Mouse (Mus musculus): ENCODE results near the gene Tox4.

Tox4 gene

DNA sequence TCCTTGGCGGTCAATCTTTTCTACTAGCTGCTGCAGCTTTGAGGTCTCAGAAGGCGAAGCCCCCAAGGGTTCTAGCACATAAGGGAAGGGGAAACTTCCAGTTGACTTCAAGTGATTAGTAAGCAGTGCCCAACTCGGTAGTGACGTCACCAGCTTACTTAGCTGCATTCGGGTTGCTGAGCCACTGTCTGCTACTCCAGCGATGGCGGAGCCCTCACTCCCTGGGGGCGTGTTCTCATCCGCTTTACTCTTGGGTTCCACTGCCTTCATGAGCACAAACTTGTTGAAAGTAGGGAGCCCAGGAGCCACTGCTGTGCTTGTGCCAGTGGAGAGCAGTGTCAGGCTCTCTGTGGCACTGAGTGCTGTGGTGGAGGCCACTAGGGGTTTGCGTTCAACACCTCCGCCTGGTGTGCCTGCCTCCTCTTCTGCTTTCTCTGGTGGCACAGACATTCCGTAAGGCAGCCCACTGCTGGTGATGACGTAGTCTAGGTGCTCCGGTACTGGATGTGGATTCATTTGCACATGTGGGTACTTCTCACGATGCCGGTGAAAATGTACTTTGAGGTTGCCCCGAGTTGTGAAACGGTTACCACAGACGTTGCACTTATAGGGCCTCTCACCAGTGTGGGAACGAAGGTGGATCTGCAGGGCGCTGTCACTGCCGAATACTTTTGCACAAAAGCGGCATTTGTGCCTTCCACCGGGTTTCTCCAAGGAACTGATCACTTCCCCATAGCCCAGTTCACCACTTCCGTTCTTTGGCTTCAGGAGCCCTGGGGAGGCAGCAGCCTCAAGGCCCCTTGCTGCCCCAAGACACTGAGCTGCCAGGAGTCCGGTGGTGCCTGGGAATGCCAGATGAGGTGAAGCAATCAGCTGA is 35.2 kb downstream of the Tox4 start:
- no peak for DNase-seq (ENCODE audit: low spot score in 2 of 2)

DNA sequence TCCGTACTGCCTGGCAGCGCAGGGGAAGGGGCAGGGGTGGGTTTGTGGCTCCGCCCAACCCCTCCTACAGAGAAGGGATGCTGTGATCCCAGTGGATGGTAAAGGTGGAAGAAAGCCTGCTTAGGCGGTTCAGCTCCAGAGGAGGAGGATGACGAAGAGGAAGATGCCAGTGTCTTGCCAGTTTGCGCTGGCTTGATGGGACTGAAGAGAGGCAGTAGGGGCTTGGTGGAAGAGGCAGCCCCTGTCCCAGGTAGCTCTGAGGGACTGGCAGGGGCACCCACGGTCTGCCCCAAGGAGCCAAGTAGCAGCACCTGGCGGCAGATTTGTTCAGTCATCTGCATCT is 35.8 kb downstream of the Tox4 start:
- DNase-seq (ENCODE audit: low spot score in 2 of 2): no peak

DNA sequence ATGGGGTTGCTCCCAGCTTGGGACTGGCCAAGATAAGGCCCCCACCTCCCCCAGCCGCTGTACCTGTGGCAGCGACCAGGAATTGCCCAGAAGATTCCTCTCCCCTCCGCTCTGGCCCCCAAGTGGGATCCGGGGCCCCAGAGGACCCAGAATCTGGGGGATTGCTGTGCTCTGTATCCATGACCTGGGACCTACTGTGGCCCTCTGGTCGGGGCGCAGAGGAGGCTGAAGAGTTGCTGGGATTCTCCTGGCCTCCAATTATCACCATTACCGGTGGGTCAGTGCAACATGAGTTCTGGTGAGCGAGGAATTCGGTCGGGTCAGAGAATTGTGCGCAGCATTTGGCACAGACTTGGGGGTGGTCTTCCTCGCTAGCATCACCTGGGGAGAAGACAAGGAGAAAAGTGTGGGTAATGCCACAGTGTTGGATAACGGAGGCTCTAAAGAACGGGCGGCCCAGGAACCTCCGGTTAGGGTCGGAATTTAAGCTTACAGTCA is 36.4 kb downstream of the Tox4 start:
- DNase-seq (ENCODE audit: low spot score in 2 of 2): no peak

DNA sequence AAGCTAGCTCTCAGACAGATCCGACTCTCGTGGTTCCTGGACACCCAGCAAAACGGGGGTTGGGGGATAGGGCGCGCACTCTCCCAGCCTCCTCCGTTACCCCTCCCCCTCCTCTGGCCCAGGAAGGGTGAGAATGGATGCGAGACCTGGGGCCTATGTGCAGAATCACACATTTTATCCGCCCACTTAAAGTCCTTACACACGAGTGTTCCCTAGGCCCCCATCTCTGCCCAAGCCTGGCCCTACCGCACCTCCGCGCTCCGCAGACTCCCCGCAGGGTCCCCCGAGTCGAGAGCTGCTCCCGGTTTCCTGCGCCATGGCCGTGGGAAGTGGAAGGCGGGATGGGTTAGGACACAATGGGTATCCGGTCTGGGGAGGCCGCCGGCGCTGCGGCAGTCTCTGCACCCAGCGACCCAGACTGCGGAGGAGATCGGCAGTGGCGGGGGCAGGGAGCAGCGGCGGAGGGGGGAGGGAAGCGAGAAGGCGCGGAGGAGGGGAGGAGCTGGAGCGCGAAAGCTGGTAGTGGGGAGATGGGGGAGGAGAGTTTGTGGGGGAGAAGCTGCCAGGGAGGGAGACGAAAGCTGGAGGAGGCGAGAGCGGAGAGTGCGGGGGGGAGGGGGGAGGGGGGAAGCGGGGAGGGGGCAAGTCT is 37.0 kb downstream of the Tox4 start:
- DNase-seq (ENCODE audit: low spot score in 2 of 2): peak; percentile 53 to 73

DNA sequence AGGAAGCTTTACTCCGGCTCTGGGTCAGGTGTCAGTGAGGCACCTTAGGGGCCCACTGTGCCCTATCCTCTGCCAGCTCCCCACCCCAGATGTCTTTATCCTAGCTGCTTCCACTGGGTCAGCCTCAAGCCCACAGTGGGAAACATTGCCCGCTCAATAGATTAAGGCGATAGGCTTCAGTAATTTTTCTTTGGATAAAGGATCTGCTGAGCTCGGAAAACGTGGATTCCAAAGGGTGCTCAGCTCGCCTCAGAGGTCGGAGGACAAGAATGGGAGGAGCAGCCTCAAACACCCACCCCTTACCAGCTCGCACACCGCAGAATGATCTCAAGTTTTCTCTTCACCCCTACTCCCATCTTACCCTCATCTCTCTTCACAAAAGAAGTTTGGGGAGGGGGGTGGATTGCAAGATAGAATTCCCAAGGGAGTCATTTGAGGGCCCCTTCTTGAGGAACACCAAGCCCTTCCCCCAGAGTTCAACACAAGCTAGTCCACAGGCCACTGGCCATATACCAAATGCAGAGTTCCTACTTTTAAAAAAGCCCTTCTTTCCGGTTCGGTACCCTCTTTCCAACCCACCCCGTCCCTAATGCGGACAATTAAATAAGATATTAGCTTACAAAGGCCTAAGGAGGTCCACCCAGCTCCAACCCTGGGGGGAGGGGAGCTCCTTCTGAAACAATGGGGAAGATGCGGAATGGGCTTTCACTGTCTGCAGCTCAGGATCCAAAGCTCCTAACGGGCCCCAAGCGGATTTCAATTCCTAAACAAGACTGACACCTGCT is 37.7 kb downstream of the Tox4 start:
- DNase-seq (ENCODE audit: low spot score in 2 of 2): no peak

DNA sequence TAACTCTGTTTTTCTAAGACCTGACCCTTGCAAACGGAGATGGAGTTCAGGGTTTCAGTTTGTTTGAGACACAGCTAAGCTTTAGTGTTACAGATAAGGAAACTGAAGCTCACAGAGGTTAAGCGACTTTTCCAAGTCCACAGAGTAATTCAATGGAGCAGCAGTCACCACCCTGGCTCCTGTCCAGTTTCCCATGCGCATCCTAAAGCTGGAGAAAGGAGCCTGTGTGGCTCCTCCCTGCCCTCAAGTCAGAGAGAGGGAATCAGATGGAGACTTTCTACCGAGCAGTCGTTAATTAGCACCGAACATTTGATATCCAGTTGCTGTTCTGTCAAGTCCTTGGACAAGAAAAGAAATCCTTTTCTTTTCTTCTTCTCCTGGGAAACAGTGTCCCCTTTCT is 40.4 kb downstream of the Tox4 start:
- no peak for DNase-seq (ENCODE audit: low spot score in 2 of 2)

DNA sequence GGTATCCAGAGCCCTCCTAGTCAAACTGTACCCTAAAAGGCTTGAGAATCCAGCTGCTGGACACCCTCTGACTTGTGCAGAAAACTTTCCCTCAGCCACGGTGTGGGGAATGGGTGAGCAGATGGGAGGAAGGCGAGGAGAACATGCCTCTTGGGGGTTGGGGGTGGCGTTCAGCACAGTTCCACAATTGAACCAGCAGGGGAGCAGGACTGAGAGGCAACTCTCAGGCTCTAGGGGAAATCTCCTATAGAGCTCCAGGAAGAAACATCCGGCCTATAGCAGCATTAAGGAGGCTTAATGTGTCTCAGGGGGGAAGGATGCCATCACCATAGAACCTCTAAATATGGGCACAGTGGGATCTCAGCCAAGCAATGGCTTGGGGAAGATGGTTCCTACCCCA is 46.9 kb downstream of the Tox4 start:
- DNase-seq (ENCODE audit: low spot score in 2 of 2): no peak

DNA sequence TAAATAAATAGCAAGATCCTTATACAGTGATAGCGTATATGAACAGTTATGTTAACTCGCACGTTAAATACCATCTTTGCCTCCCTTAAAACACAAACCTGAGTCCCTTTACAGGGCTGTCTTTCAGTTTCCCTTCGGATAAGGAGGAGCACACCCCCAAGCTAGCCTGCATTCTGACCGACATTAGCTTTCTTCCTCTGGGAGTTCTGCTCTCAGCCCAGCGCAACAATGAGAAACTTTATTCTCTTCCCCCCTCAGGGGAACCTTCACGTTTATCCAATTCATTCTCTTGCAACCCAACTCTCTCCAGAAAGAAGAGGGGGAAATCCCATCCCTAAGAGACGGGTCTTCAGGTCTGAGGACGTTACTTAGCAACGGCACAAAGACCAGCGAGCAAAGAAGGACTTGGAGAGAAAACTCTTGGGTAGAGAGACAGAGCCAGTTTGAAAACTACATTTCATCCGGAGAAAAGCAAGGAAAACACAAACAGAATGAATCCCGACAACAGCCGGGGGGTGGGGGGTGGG is 48.5 kb downstream of the Tox4 start:
- no peak for DNase-seq (ENCODE audit: low spot score in 2 of 2)

DNA sequence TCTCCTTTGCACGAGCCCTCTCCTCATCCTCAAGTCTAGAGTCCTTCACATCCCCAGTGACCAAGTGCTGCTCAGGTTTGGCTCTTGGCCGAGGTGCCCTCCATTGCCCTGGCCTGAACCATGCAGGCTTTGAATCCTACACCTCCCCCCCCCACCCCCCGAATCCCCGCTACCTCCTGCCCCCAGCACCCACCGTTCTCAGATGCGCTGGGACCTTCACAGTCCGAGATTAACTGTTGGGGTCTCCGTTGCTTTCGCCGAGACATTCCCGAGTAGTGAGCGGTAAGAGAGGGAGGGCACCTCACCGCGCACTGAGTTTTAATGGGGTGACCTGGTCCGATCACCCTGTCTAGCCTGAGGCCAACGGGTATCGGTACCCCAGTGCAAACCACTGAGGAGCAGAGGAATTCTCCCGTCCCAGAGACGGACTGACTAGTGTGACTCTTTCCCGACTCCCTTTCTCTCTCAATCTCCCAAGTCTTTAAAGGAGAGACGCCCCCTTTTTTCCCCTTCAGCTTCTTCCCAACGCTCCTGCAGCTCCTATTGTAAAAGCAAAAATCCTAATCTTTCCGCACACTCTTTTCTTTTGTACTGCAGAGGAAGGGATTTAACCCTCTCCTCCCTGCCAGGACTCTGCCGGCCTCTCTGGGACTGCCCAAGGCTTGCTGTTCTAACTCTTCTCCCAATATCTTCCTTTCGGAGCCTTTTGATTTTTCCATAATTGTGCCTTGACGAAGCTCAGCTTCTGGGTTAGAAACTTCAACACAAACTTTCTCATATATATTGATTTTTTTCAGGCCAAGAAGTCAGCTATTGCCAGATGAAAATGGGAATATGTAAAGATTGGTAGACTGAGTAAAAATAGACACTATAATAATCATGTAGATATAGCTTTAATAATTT is 49.2 kb downstream of the Tox4 start, which contains the start of gene Sall2:
Gene Sall2, minus strand, starts transcription at position 853 of the 903 bp plus-strand sequence.
- DNase-seq (ENCODE audit: low spot score in 2 of 2): no peak

DNA sequence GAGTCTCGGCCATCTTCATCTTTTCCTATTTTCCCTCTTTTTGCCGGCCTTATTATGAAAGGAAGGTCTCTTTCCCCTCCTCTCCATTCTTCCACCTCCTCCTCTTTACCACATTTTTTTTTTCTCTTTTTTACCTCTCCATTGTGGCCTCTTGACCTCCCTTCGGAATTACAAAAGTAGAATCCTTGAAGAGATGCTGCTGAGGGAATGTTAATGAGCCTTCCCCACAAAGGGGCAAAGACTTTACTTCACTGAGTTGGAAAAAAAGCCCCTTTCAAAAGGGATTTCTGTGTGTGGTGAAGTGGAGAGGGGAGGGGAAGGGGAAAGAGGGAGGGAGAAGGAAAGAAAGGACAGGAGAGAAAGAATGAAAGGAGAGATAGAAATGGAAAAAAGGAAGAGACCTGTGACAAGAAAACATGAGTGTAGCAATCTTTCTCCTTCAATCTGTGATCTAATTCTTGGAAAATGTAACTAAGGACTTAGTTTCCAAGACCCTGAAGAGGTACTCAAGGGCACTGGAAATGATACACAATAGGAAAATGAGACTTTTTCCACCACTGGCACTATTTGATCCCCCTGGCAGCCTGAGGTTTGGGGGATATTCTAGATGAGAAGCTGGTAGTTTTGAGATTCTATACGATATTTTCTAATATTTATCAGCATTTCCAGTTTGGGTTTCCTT is 52.3 kb downstream of the Tox4 start:
- DNase-seq (ENCODE audit: low spot score in 2 of 2): no peak

DNA sequence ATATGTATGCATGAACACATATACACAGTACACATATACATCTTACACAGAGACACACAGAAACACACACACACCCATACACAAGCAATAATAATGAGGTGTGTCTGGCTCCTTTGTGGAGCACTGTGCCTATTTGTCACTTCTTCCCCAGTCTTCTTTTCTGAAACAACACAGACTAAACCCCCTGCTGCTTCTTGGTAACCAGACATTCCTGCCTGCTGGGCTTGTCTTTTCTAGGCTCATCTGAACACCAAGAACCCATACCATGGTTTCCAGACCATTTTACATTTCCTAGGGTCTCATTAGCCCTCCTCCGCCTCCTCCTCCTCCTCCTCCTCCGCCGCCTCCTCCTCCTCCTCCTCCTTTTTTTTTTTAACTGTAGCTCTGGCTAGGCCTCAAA is 53.2 kb downstream of the Tox4 start:
- DNase-seq (ENCODE audit: low spot score in 2 of 2): no peak

DNA sequence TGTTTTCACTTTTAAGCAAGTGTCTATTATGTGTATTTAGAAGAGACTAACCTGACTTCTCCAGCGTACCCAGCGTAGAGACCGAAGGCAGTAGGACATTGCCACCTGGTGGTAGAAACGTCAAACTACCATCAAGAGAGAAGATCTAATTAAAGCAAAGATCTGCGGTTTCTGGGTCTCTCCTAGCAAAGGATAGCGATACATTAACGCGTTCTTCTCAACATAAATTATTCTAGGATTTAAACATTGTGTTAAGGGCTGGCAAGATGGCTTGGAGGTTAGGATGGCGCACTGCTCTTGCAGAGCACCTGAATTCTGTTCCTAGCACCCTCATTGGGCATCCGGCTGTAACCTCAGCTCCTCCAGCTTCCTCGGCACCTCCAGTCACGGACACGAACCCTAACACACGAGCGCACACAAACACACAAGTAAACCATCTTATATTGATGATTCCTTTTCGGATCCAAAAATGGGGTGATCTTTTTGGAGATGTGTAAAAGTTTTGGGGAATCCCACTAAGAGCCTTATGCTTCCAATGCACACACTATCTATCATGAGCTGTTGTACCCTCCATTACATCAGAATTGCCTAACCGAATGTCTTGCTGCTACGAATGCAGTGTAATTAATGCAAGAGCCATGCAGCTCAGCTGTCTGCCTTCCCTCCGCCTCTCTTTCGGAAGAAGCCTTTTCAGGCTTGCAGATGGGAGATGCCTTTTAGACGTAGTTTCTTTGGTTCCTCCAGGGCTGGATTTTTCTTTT is 60.0 kb downstream of the Tox4 start:
- DNase-seq (ENCODE audit: low spot score in 2 of 2): no peak

DNA sequence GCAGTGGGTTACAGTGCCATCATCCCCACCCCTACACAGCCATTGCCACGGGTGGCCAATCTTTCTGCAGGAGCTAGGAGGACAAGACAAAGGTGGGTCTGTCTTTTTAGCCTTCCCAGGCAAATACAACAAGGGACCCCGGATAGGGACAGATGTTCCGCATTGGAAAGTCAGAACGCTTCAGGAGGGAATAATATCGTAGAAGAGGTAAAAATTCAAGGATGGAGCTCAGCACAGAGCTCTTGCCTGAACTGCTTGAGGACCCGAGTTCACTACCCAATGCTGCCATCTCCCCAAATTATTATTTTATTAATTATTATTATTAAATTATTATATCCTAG is 60.5 kb downstream of the Tox4 start:
- DNase-seq (ENCODE audit: low spot score in 2 of 2): no peak
